Mouse (Mus musculus): ENCODE results near the gene Scfd2.

GRCm38 (mm10) chr5:74252672-74253286, 278.8 kb downstream of the Scfd2 start:
- TF ChIP-seq POLR2A (IDR thresholded peaks at IDR 0.05; ENCODE audit: extremely low read depth, insufficient read depth, low read length): no peak
- TF ChIP-seq CTCF (IDR thresholded peaks at IDR 0.05; ENCODE audit: extremely low read depth, insufficient read depth, low read length): no peak
